Mouse (Mus musculus) megakaryocyte, embryonic 14.5 days (primary cell): Measurements from ENCODE around the gene Hist1h2ba.

ENCODE experiments used
- FLI1 ChIP-seq: IDR thresholded peaks from 2 replicates; pipeline ENCODE4 v1.6.1; 2012; ENCODE audit warnings: low read length, inconsistent platforms, mixed read lengths
- GATA1 ChIP-seq: IDR thresholded peaks from 3 replicates; pipeline ENCODE4 v1.6.1; 2012; ENCODE audit warnings: mixed read lengths, low read length, inconsistent platforms, borderline replicate concordance

DNA sequence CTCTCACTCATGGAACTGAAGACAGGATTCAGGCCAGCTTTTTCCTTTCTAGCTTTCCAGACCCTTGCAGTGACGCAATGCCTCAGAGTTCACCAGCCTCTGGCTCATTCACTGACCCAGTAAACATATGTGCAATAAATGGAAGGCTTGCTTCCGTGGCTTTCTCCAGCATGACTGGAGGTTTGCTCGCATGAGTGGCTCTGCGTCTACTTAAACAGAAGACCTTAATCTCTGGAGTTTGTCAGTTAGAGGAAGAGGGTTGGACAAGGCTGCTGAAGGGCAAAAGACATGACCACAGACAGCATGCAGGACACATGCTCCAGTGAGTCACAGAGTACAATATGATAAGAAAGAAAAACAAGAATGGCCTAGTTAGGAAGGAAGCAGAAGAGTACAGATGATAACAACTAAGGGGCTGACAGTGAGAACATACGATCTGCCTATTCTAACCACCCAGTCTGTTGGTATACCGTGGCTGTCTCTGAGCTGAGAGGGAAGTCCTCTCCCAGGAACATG, 20.1 kb downstream of the Hist1h2ba start:
- TF ChIP-seq GATA1 (peak; percentile 69; the same call in 1 of the 3 replicates), FLI1 (no peak)
